Mouse (Mus musculus): ENCODE measurements around the gene Dennd4a. TPM values are rescaled to one million over a fixed set of nuclear protein-coding genes. Genes with fewer than 3 reads are reported as not detected.

The Dennd4a gene
- polyA plus RNA-seq, 1 experiment, result 2.2 TPM

GRCm38 (mm10) chr9:64771236-64771635, 39.9 kb upstream of the Dennd4a start:
- Histone ChIP-seq H3K4me1 (ENCODE audit: control insufficient read depth, insufficient read depth, insufficient read length, low read length) (no peaks in the 10 kb centered on the region), H3K4me3 (ENCODE audit: low read depth, low read length) (no peak overlapping the region), H3K27me3 (ENCODE audit: control insufficient read depth, insufficient read depth, low read length) (no peaks in the 10 kb centered on the region), H3K36me3 (ENCODE audit: control insufficient read depth, insufficient read depth, low read length) (no peaks in the 10 kb centered on the region), H3K27ac (ENCODE audit: insufficient read depth, low read depth, low read length) (no peak overlapping the region)
- WGBS, result 49% methylated on average over 5 of the region's 5 CpGs
- TF ChIP-seq POLR2A (IDR thresholded peaks at IDR 0.05; ENCODE audit: low read depth, low read length) (no peak), CTCF (IDR thresholded peaks at IDR 0.05; ENCODE audit: extremely low read depth, insufficient read length, insufficient replicate concordance, low read depth, low read length) (no peak)

GRCm38 (mm10) chr9:64773254-64773653, 37.9 kb upstream of the Dennd4a start:
- no peak for TF ChIP-seq POLR2A (IDR thresholded peaks at IDR 0.05; ENCODE audit: low read depth, low read length)
- no peak for TF ChIP-seq CTCF (IDR thresholded peaks at IDR 0.05; ENCODE audit: extremely low read depth, insufficient read length, insufficient replicate concordance, low read depth, low read length)
- Histone ChIP-seq H3K4me1 (ENCODE audit: control insufficient read depth, insufficient read depth, insufficient read length, low read length) (no peaks in the 10 kb centered on the region), H3K27me3 (ENCODE audit: control insufficient read depth, insufficient read depth, low read length) (no peaks in the 10 kb centered on the region), H3K36me3 (ENCODE audit: control insufficient read depth, insufficient read depth, low read length) (no peaks in the 10 kb centered on the region), H3K27ac (ENCODE audit: insufficient read depth, low read depth, low read length) (no peak overlapping the region), H3K4me3 (ENCODE audit: low read depth, low read length) (no peak overlapping the region)
- 79% methylated on average over 8 of the region's 8 CpGs for whole genome bisulfite sequencing

DNA sequence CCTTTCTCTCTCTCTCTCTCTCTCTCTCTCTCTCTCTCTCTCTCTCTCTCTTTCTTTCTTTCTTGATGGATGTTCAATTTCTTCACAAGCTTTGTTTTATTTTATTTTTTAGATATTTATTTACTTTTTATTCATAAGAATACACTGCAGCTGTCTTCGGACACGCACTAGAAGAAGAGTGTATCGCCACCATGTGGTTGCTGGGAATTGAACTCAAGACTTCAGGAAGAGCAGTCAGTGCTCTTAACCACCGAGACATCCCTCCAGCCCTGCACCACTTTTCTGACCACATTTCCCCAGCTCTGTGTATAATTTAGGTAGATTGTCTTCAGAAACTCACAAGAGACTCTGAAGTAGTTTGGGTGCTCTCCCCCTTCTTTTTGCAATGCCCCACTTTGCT, 37.2 kb upstream of the Dennd4a start:
- Histone ChIP-seq H3K4me1 (ENCODE audit: control insufficient read depth, insufficient read depth, insufficient read length, low read length) (no peaks in the 10 kb centered on the region), H3K27ac (ENCODE audit: insufficient read depth, low read depth, low read length) (no peak overlapping the region), H3K27me3 (ENCODE audit: control insufficient read depth, insufficient read depth, low read length) (no peaks in the 10 kb centered on the region), H3K36me3 (ENCODE audit: control insufficient read depth, insufficient read depth, low read length) (no peaks in the 10 kb centered on the region), H3K4me3 (ENCODE audit: low read depth, low read length) (no peak overlapping the region)
- 48% methylated on average over 4 of the region's 4 CpGs for WGBS
- TF ChIP-seq CTCF (IDR thresholded peaks at IDR 0.05; ENCODE audit: extremely low read depth, insufficient read length, insufficient replicate concordance, low read depth, low read length) (no peak), POLR2A (IDR thresholded peaks at IDR 0.05; ENCODE audit: low read depth, low read length) (no peak)

DNA sequence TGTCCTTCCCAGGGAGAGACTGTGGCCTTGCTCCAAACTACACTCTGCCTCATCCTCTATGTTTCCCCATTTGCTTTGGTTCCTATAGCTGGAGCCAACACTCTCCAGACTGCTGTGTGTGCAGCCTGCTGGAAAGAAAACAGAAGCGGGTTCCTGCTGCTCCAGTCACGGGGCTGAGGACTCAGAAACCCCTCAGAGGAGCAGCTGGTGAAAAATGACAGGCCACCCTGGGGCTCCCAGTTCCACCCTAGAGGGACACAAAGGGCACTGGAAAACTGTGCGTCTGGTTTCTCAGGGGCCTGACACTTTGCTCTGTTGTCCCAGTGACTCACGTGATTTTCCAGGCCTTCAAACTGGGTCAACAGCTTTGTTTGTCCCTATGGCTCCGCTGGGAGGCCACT, 36.7 kb upstream of the Dennd4a start:
- no peak for TF ChIP-seq POLR2A (IDR thresholded peaks at IDR 0.05; ENCODE audit: low read depth, low read length)
- H3K27me3 ChIP-seq (ENCODE audit: control insufficient read depth, insufficient read depth, low read length), result no peaks in the 10 kb centered on the region
- H3K4me1 ChIP-seq (ENCODE audit: control insufficient read depth, insufficient read depth, insufficient read length, low read length), result no peaks in the 10 kb centered on the region
- no peaks in the 10 kb centered on the region for H3K36me3 ChIP-seq (ENCODE audit: control insufficient read depth, insufficient read depth, low read length)
- H3K4me3 ChIP-seq (ENCODE audit: low read depth, low read length), result no peak overlapping the region
- 34% methylated on average over 5 of the region's 5 CpGs for WGBS
- no peak overlapping the region for H3K27ac ChIP-seq (ENCODE audit: insufficient read depth, low read depth, low read length)

DNA sequence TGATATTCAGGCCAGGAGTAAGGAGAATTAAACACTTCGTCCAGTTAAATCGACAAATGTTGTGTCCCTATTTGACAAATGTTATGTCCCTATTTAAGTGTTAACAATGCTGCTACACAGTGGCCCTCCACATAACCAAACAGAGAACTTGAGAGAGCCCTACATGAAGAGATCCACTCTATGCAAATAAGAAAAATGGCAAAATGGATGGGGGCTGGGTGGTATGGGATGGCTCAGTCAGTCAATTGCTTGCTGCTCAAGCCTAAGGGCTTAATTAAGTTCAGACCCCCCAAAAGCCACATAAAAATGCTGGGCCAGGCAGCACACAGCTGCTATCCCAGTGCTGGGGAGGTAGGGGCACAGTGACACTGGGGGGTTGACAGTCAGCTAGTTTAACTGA, 36.3 kb upstream of the Dennd4a start:
- Histone ChIP-seq H3K4me1 (ENCODE audit: control insufficient read depth, insufficient read depth, insufficient read length, low read length) (no peaks in the 10 kb centered on the region), H3K27ac (ENCODE audit: insufficient read depth, low read depth, low read length) (no peak overlapping the region), H3K36me3 (ENCODE audit: control insufficient read depth, insufficient read depth, low read length) (no peaks in the 10 kb centered on the region), H3K27me3 (ENCODE audit: control insufficient read depth, insufficient read depth, low read length) (no peaks in the 10 kb centered on the region), H3K4me3 (ENCODE audit: low read depth, low read length) (no peak overlapping the region)
- TF ChIP-seq CTCF (IDR thresholded peaks at IDR 0.05; ENCODE audit: extremely low read depth, insufficient read length, insufficient replicate concordance, low read depth, low read length), result no peak
- TF ChIP-seq POLR2A (IDR thresholded peaks at IDR 0.05; ENCODE audit: low read depth, low read length), result no peak
- 57% methylated on average over 2 of the region's 2 CpGs for WGBS

GRCm38 (mm10) chr9:64775491-64775890, 35.6 kb upstream of the Dennd4a start:
- no peaks in the 10 kb centered on the region for H3K27me3 ChIP-seq (ENCODE audit: control insufficient read depth, insufficient read depth, low read length)
- no peak for TF ChIP-seq POLR2A (IDR thresholded peaks at IDR 0.05; ENCODE audit: low read depth, low read length)
- no peak for TF ChIP-seq CTCF (IDR thresholded peaks at IDR 0.05; ENCODE audit: extremely low read depth, insufficient read length, insufficient replicate concordance, low read depth, low read length)
- H3K36me3 ChIP-seq (ENCODE audit: control insufficient read depth, insufficient read depth, low read length), result no peaks in the 10 kb centered on the region
- WGBS, result 76% methylated on average over 4 of the region's 4 CpGs
- no peak overlapping the region for H3K27ac ChIP-seq (ENCODE audit: insufficient read depth, low read depth, low read length)
- H3K4me1 ChIP-seq (ENCODE audit: control insufficient read depth, insufficient read depth, insufficient read length, low read length), result no peaks in the 10 kb centered on the region
- H3K4me3 ChIP-seq (ENCODE audit: low read depth, low read length), result no peak overlapping the region

DNA sequence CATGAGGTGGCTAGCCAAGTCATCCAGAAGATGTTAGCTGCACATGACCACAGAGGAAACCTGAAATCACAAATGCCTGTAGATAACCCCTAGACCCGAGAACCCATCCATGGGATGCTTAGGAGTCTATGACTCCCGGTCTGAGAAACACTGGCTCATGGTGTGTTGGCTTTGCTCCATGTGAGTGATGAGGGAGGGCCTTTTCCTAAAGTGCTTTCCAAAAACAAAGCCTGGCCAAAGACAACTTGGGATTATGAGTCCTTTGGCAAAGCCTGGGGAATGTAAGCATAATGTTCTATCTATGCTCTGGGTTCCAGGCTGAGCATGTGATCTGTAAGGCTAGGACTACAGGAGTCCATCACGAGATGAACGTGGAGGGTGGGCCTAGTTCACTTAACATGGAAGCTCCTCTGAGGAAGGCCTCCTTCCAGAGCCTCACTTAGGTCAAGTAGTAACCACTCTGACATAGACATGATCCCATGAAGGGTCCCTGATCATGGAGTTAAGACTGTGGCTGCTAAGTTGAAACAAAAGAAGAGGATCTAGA, 33.6 kb upstream of the Dennd4a start:
- Histone ChIP-seq H3K4me1 (ENCODE audit: control insufficient read depth, insufficient read depth, insufficient read length, low read length) (no peaks in the 10 kb centered on the region), H3K36me3 (ENCODE audit: control insufficient read depth, insufficient read depth, low read length) (no peaks in the 10 kb centered on the region), H3K27me3 (ENCODE audit: control insufficient read depth, insufficient read depth, low read length) (no peaks in the 10 kb centered on the region), H3K4me3 (ENCODE audit: low read depth, low read length) (no peak overlapping the region), H3K27ac (ENCODE audit: insufficient read depth, low read depth, low read length) (no peak overlapping the region)
- no peak for TF ChIP-seq POLR2A (IDR thresholded peaks at IDR 0.05; ENCODE audit: low read depth, low read length)
- TF ChIP-seq CTCF (IDR thresholded peaks at IDR 0.05; ENCODE audit: extremely low read depth, insufficient read length, insufficient replicate concordance, low read depth, low read length), result no peak
- 82% methylated on average over 4 of the region's 4 CpGs for WGBS

- Histone ChIP-seq H3K27me3 (ENCODE audit: control insufficient read depth, insufficient read depth, low read length) (no peaks in the 10 kb centered on the region), H3K27ac (ENCODE audit: insufficient read depth, low read depth, low read length) (no peak overlapping the region), H3K4me3 (ENCODE audit: low read depth, low read length) (no peak overlapping the region), H3K36me3 (ENCODE audit: control insufficient read depth, insufficient read depth, low read length) (no peaks in the 10 kb centered on the region), H3K4me1 (ENCODE audit: control insufficient read depth, insufficient read depth, insufficient read length, low read length) (no peaks in the 10 kb centered on the region)
- WGBS, result 91% methylated on average over 1 of the region's 1 CpGs
- TF ChIP-seq CTCF (IDR thresholded peaks at IDR 0.05; ENCODE audit: extremely low read depth, insufficient read length, insufficient replicate concordance, low read depth, low read length), result no peak
- no peak for TF ChIP-seq POLR2A (IDR thresholded peaks at IDR 0.05; ENCODE audit: low read depth, low read length)
Observed at GRCm38 (mm10) chr9:64778151-64778550, 33.0 kb upstream of the Dennd4a start.
